Mouse (Mus musculus) thymus, adult 2 months (tissue): ENCODE measurements around the gene Tmem182. TPM values are rescaled to one million over a fixed set of nuclear protein-coding genes. Genes with fewer than 3 reads are reported as not detected.

Experiments
- DNase-seq: peaks from one replicate; pipeline ENCODE4 v3.0.0; 2021
- H3K27ac ChIP-seq: fragments of 200-500 bp; 2 replicates; pipeline ENCODE4 v1.5.1; 2012; ENCODE audit warnings: low read length, control low read depth; ENCODE audit not compliant: control insufficient read depth, insufficient read depth
- H3K27me3 ChIP-seq: fragments of 200-500 bp; 2 replicates; pipeline ENCODE4 v1.6.1; 2012; ENCODE audit warnings: mild to moderate bottlenecking, low read length, moderate library complexity, mixed read lengths; ENCODE audit not compliant: control insufficient read depth, insufficient read depth
- H3K36me3 ChIP-seq: fragments of 200-500 bp; 2 replicates; pipeline ENCODE4 v1.6.1; 2012; ENCODE audit warnings: mild to moderate bottlenecking, low read length, moderate library complexity; ENCODE audit not compliant: control insufficient read depth, insufficient read depth
- H3K4me1 ChIP-seq: fragments of 200-500 bp; replicated peaks from 2 replicates; pipeline ENCODE4 v1.6.1; 2012; ENCODE audit warnings: low read length; ENCODE audit not compliant: control insufficient read depth, insufficient read depth
- H3K4me3 ChIP-seq: fragments of 200-500 bp; 2 replicates; pipeline ENCODE4 v1.5.1; 2012; ENCODE audit warnings: mild to moderate bottlenecking, low read length, control low read depth, moderate library complexity; ENCODE audit not compliant: control insufficient read depth, insufficient read depth
- CTCF ChIP-seq: fragments of 200-500 bp; IDR thresholded peaks from 2 replicates; pipeline ENCODE4 v1.5.1; 2012; ENCODE audit warnings: mild to moderate bottlenecking, control low read depth, low read length, moderate library complexity, borderline replicate concordance; ENCODE audit not compliant: control insufficient read depth, poor library complexity, insufficient read depth; ENCODE audit errors: extremely low read depth
- POLR2A ChIP-seq: fragments of 200-500 bp; IDR thresholded peaks from 2 replicates; pipeline ENCODE4 v1.6.1; 2012; ENCODE audit warnings: mild to moderate bottlenecking, low read length, control low read depth, moderate library complexity; ENCODE audit not compliant: control insufficient read depth, poor library complexity, insufficient read depth; ENCODE audit errors: extremely low read depth
- WGBS: fragments of 180-500 bp; shearing (Covaris S2); methylation state at CpG from one replicate; pipeline ENCODE4 v1.1.7; 2018; 5-methylcytosine and 5-hydroxymethylcytosine counted together
- polyA plus RNA-seq: library from polyadenylated mRNA; depleted of rRNA; stranded (reverse); fragments of >200 nt; gene quantifications from 2 replicates; pipeline ENCODE4 v1.2.3, GENCODE M21; 2012

The Tmem182 gene
- polyA plus RNA-seq, 1 experiment = 3.4 TPM

GRCm38 (mm10) chr1:40855268-40855667, 49.9 kb downstream of the Tmem182 start:
- Histone ChIP-seq H3K36me3 (no peaks in the 10 kb centered on the region), H3K27me3 (no peaks in the 10 kb centered on the region), H3K27ac (no peak overlapping the region), H3K4me3 (no peak overlapping the region), H3K4me1 (no peaks in the 10 kb centered on the region)
- 94% methylated on average over 1 of the region's 1 CpGs for WGBS
- TF ChIP-seq POLR2A (no peak), CTCF (no peak)
- no peak for DNase-seq

GRCm38 (mm10) chr1:40856846-40857636, 51.6 kb downstream of the Tmem182 start:
- DNase-seq = no peak
- TF ChIP-seq POLR2A = no peak
- Histone ChIP-seq H3K4me3 (no peak overlapping the region), H3K27me3 (no peaks in the 10 kb centered on the region), H3K4me1 (no peaks in the 10 kb centered on the region), H3K36me3 (no peaks in the 10 kb centered on the region), H3K27ac (no peak overlapping the region)
- 88% methylated on average over 4 of the region's 4 CpGs for WGBS

- DNase-seq = no peak
- no peaks in the 10 kb centered on the region for H3K36me3 ChIP-seq
- TF ChIP-seq CTCF = no peak
- no peak for TF ChIP-seq POLR2A
- no peak overlapping the region for H3K27ac ChIP-seq
- 80% methylated on average over 6 of the region's 6 CpGs for WGBS
- no peaks in the 10 kb centered on the region for H3K27me3 ChIP-seq
- no peaks in the 10 kb centered on the region for H3K4me1 ChIP-seq
- H3K4me3 ChIP-seq = no peak overlapping the region
Measured at GRCm38 (mm10) chr1:40865043-40865442, 59.6 kb downstream of the Tmem182 start.

- H3K4me3 ChIP-seq = no peak overlapping the region
- no peak for TF ChIP-seq POLR2A
- TF ChIP-seq CTCF = no peak
- no peaks in the 10 kb centered on the region for H3K4me1 ChIP-seq
- no peak for DNase-seq
- H3K36me3 ChIP-seq = no peaks in the 10 kb centered on the region
- 96% methylated on average over 3 of the region's 3 CpGs for WGBS
- no peaks in the 10 kb centered on the region for H3K27me3 ChIP-seq
- no peak overlapping the region for H3K27ac ChIP-seq
Measured at GRCm38 (mm10) chr1:40867106-40867505, 61.7 kb downstream of the Tmem182 start.

- H3K4me1 ChIP-seq = no peaks in the 10 kb centered on the region
- 78% methylated on average over 2 of the region's 2 CpGs for WGBS
Measured at GRCm38 (mm10) chr1:40867651-40868050, 62.2 kb downstream of the Tmem182 start.

GRCm38 (mm10) chr1:40873760-40874455, 68.5 kb downstream of the Tmem182 start:
- Histone ChIP-seq H3K27ac (no peak overlapping the region), H3K36me3 (no peaks in the 10 kb centered on the region), H3K4me3 (no peak overlapping the region), H3K4me1 (no peaks in the 10 kb centered on the region), H3K27me3 (no peaks in the 10 kb centered on the region)
- DNase-seq = no peak
- TF ChIP-seq CTCF (no peak), POLR2A (no peak)
- 84% methylated on average over 10 of the region's 10 CpGs for WGBS

More at GRCm38 (mm10) chr1:40867651-40868050, 62.2 kb downstream of the Tmem182 start:
- Histone ChIP-seq H3K27ac (no peak overlapping the region), H3K27me3 (no peaks in the 10 kb centered on the region), H3K4me3 (no peak overlapping the region), H3K36me3 (no peaks in the 10 kb centered on the region)
- no peak for DNase-seq
- TF ChIP-seq POLR2A (no peak), CTCF (no peak)
